Mouse (Mus musculus) activated CD4-positive, CD25-positive, alpha-beta regulatory T cell, adult 4 months (primary cell): ENCODE measurements around the gene Gnas. TPM values are rescaled to one million over a fixed set of nuclear protein-coding genes. Genes with fewer than 3 reads are reported as not detected.

Source experiments
- ATAC-seq: one replicate; pipeline ENCODE4 v1.8.0; 2017
- polyA plus RNA-seq, 2 experiments: library from polyadenylated mRNA; unstranded; fragments of 100-300 nt; shearing (Covaris generic); gene quantifications; one replicate each; pipeline ENCODE4 v1.2.1; 2017

The Gnas gene
- polyA plus RNA-seq, result 100 to 1,000 TPM; 102 to 126 TPM

DNA sequence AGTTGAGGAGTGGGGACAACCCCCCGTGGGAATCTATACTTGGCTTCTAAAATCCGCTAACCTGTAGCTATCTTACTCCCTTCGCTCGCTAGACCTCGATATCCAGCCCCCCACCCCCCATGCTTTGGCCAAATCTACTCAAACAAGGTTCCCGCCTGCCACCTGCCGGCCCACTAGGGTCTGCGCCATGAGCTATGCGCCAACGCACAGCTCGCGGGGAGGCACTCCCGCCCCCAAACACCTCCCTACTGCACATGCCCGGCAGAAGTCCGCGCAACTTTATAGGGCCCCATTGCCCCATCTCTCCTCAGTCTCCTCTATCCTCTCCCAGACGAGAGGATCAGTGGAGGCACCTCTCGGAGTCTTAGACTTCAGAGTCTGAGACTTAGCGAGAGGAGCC, at the start of gene Gnas:
Gene Gnas (plus strand): TSS at position 310 of the 400 bp plus-strand sequence.
- ATAC-seq, result no peak

- no peak for ATAC-seq
These were observed 41.7 kb upstream of the Gnas start for GRCm38 (mm10) chr2:174242431-174242830.

GRCm38 (mm10) chr2:174251963-174252362, 32.2 kb upstream of the Gnas start:
- ATAC-seq, result no peak

GRCm38 (mm10) chr2:174257312-174257711, 26.8 kb upstream of the Gnas start:
- no peak for ATAC-seq

DNA sequence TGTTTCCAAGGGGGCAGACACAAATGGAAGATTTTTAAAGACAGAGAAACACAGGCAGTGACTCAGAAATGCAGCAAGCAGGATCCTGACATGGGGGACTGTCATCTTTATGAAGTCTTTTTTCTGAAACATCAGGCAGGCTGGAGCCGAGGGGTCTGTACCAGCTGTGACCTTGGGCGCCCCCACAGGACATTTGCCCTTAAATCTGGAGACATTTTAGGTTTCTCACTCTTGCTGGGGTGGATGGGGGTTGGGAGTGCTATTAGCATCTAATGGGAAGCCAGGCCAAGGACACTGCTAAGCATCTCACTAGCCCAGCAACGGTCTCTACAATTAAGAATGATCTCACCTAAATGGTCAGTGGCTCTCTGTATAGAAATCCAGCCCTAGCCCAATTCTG, 24.1 kb upstream of the Gnas start:
- ATAC-seq, result no peak

- no peak for ATAC-seq
These were observed 23.0 kb upstream of the Gnas start for GRCm38 (mm10) chr2:174260908-174261800.

GRCm38 (mm10) chr2:174261801-174262200, 22.3 kb upstream of the Gnas start:
- no peak for ATAC-seq

- no peak for ATAC-seq
These were observed 20.9 kb upstream of the Gnas start for GRCm38 (mm10) chr2:174263110-174263815.

GRCm38 (mm10) chr2:174264248-174264647, 19.9 kb upstream of the Gnas start:
- no peak for ATAC-seq

- no peak for ATAC-seq
These were observed 13.7 kb upstream of the Gnas start for GRCm38 (mm10) chr2:174270416-174270815.

- no peak for ATAC-seq
These were observed 12.7 kb upstream of the Gnas start for GRCm38 (mm10) chr2:174271459-174271858.

DNA sequence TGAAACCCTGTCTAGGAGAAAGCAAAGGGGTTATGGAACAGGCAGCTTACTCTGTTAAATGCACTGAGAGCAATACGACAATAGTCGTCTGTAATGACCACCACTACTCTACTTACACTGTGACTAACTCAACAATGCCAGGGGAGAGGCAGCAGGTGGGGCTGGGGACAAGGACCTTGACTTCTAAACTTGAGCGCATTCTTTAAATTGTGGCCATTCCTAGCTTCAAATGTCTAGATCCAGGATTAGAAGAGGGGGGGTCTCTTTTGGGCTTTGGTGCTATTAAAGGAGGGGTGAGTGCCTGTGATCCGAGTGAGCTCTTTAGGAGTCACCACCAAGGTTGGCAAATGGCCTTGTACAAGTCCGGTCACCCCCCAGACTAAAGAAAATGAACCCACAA, 11.0 kb upstream of the Gnas start:
- ATAC-seq, result no peak

- no peak for ATAC-seq
These were observed 10.2 kb upstream of the Gnas start for GRCm38 (mm10) chr2:174273961-174274360.

GRCm38 (mm10) chr2:174279771-174280170, 4.3 kb upstream of the Gnas start:
- ATAC-seq, result no peak

- ATAC-seq, result no peak
These were observed 779 bp upstream of the Gnas start for GRCm38 (mm10) chr2:174283341-174283740.

DNA sequence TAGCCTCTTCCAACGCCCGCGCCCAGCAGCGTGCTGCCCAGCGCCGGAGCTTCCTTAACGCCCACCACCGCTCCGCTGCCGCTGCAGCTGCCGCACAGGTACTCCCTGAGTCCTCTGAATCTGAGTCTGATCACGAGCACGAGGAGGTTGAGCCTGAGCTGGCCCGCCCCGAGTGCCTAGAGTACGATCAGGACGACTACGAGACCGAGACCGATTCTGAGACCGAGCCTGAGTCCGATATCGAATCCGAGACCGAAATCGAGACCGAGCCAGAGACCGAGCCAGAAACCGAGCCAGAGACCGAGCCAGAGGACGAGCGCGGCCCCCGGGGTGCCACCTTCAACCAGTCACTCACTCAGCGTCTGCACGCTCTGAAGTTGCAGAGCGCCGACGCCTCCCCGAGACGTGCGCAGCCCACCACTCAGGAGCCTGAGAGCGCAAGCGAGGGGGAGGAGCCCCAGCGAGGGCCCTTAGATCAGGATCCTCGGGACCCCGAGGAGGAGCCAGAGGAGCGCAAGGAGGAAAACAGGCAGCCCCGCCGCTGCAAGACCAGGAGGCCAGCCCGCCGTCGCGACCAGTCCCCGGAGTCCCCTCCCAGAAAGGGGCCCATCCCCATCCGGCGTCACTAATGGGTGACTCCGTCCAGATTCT, 812 bp downstream of the Gnas start:
- ATAC-seq, result no peak

- ATAC-seq, result no peak
These were observed 1.9 kb downstream of the Gnas start for GRCm38 (mm10) chr2:174285921-174286470.

- ATAC-seq, result no peak
These were observed 3.8 kb downstream of the Gnas start for GRCm38 (mm10) chr2:174287921-174288320.

DNA sequence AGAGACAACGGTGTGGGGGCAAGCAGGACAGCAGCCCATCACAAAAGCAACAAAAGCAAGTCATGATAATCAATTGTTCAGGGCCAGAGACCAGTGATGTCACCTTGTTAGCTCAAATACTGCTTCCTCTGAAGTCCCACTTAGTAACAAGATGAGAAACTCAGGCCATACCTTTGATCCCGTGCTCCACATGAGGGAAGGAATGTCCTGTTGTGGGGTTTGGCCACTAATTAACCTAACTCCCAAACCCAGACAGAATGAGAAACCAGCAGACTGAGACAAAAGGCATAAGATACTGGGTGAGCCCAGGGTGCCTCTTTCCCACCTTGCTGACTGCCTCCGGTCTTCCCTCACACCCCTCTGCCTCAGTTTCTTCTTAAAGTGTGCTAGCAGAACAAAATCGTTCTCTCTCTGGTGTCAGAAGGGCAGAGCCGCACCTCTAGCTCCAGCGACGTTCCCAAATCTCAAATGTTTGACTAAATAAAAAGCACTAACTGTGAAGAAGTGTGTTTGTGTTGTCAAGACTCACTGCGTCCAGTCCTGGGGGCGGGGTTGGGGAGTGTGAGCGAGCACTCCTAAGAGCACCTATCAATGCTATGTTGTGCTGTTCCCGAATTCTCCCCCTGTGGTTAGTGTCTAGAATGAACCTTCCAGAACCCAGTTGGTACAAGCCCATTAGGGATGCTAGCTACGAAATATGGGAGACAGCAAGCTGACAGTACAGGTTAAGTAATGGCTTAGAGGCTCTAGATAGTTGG, 4.7 kb downstream of the Gnas start:
- ATAC-seq, result no peak

DNA sequence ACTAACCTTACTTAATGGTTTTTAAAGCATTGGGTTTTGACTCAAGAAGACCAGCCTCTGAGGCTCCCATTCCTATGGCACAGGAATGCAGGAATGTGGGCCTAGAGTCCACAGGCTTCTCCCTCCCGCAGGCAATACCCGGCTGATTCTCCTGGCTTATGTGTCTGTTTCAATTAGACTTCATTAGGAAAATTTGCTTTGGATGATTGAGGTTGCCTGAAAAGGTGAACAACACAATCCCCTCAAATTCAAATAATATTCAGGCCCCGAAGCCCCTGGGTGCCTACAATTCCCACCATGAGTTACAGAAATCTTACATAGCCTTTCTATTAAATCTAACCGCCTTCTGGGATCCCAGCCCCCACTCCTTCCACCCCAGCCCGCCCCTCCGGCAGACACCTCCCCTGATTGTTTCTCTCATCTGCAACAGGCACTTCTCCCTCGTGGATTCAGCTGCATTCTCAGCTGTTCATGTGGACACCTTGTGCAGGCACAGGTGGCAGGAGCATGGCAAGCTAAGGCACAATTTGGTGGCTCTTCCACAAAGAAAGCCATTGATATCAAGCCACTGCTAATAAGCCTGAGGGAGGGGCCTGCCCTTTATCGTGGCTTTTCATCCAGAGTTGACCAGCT, 7.0 kb downstream of the Gnas start:
- no peak for ATAC-seq

DNA sequence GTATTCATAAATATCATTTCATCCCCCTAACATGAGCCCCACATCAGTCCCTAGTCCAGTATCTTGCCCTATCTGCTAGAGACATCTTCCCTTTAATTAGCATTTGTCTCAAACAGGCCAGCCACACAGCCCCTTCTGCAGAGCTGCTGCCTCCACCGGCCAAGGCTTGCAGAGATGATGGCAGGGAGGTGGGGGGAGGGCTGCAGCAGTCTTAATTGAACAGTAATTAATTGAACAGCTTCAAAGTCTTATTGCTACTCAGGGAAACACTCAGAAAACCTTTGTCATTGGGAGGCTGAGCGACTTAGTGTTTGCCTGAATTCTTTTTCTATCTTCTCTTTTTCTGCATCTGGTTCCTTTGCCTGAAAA, 7.5 kb downstream of the Gnas start:
- ATAC-seq, result no peak

DNA sequence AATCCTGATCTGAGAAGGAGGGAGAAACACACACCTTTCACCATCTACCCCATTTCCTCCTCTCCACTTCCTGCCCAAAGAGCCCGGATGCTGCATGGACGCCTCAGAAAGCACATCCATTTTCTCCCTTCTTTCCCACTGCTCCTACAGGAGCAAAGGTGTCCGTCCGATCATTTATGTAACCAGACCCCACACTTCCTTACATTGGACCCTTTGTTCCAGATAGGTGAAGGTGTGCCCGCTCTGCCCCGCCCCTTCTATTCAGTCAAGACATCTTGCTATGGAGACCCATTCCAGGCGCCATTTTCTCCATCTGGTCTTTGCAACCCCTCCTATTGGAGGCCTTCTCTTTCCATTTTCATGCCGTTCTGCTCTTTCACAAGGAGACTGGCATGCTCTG, 10.3 kb downstream of the Gnas start:
- no peak for ATAC-seq
